Mouse (Mus musculus) erythroblast, embryonic 14.5 days (primary cell): ENCODE data around the gene Mapk3. TPM values are rescaled to one million over a fixed set of nuclear protein-coding genes. Genes with fewer than 3 reads are reported as not detected.
A peak's percentile ranks its signal among the peaks of the same experiment; 100 is the strongest.

Experiments
- H3K27me3 ChIP-seq: 2 replicates; pipeline ENCODE4 v1.6.1; 2012; ENCODE audit warnings: inconsistent platforms; ENCODE audit not compliant: control insufficient read depth
- H3K36me3 ChIP-seq: 2 replicates; pipeline ENCODE4 v1.6.1; 2012; ENCODE audit warnings: mild to moderate bottlenecking, inconsistent platforms; ENCODE audit not compliant: control insufficient read depth
- H3K4me1 ChIP-seq: 2 replicates; pipeline ENCODE4 v1.6.1; 2012; ENCODE audit warnings: inconsistent platforms; ENCODE audit not compliant: control insufficient read depth
- H3K4me3 ChIP-seq: replicated peaks from 2 replicates; pipeline ENCODE3; 2012; ENCODE audit warnings: moderate library complexity, mild to moderate bottlenecking, inconsistent platforms
- H3K9me3 ChIP-seq: 2 replicates; pipeline ENCODE4 v1.6.1; 2012; ENCODE audit warnings: low read length, inconsistent platforms, mixed read lengths; ENCODE audit not compliant: control insufficient read depth
- GATA1 ChIP-seq: IDR thresholded peaks from 2 replicates; pipeline ENCODE4 v1.6.1; 2012; ENCODE audit warnings: low read length, inconsistent platforms, mixed read lengths
- TAL1 ChIP-seq: IDR thresholded peaks from 3 replicates; pipeline ENCODE4 v1.6.1; 2012; ENCODE audit warnings: low read length, inconsistent platforms, mixed read lengths
- polyA plus RNA-seq: library from polyadenylated mRNA; stranded (reverse); fragments of >175 nt; gene quantifications from 2 replicates; pipeline ENCODE4 v1.2.3, GENCODE M21; 2012

The Mapk3 gene
- polyA plus RNA-seq, 1 experiment = 16.3 TPM

GRCm38 (mm10) chr7:126736122-126736521 lies 23.3 kb upstream of the Mapk3 start:
- Histone ChIP-seq H3K36me3 (no peaks in the 10 kb centered on the region), H3K9me3 (no peaks in the 10 kb centered on the region)
- TF ChIP-seq GATA1 = no peak
- no peak for TF ChIP-seq TAL1

DNA sequence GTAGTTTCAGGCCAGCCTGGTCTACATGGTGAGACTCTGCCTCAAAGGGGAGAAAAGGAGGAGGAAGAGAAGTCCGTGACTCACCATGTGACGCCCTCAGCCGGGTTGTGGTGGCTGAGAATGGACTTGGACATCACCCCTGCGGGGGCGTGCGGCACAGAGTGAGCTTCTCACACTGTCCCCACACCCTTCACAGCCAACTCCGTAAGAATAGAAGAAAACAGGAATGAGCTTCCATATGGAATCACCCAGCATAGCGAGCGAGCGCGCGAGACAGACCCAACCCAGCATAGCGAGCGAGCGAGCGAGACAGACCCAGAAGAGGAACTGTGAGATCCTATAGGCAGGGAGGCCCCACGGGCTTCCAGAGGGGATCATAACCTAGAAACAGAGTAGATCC lies 19.9 kb upstream of the Mapk3 start:
- no peaks in the 10 kb centered on the region for H3K9me3 ChIP-seq
- H3K27me3 ChIP-seq = no peaks in the 10 kb centered on the region

More at GRCm38 (mm10) chr7:126736122-126736521, 23.3 kb upstream of the Mapk3 start:
- Histone ChIP-seq H3K4me1 (no peaks in the 10 kb centered on the region), H3K27me3 (no peaks in the 10 kb centered on the region), H3K4me3 (no peak overlapping the region)

GRCm38 (mm10) chr7:126740132-126740735 lies 19.2 kb upstream of the Mapk3 start:
- TF ChIP-seq TAL1 (no peak), GATA1 (no peak)
- Histone ChIP-seq H3K36me3 (no peaks in the 10 kb centered on the region), H3K27me3 (no peaks in the 10 kb centered on the region), H3K4me1 (no peaks in the 10 kb centered on the region), H3K9me3 (no peaks in the 10 kb centered on the region), H3K4me3 (no peak overlapping the region)

More for the DNA sequence above, 19.9 kb upstream of the Mapk3 start:
- no peaks in the 10 kb centered on the region for H3K4me1 ChIP-seq
- H3K36me3 ChIP-seq = no peaks in the 10 kb centered on the region
- H3K4me3 ChIP-seq = no peak overlapping the region
- TF ChIP-seq TAL1 (no peak), GATA1 (no peak)

DNA sequence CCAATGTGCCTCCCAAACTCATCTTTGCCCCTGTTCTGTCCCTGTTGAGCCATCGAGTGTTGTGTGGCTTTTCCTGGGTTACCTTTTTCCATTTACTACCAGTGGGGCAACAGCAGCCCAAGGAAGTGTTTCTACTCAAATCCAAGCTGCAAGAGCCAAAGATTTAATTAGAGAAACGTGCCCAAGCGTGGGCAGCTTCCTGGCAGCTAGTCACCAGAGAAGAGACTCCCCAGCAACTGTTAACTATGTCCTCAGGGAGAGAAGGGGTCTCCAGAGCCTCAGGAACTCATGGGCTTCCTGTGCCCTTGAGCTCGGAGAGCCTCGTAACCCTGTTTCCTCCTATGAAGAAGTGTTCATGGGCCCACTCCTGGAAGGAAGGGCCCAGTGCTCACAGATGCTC lies 18.4 kb upstream of the Mapk3 start:
- H3K4me3 ChIP-seq = no peak overlapping the region
- H3K4me1 ChIP-seq = no peaks in the 10 kb centered on the region
- H3K27me3 ChIP-seq = 0 out of 2 replicates have a peak, but pooled peaks cover 2% of the 10 kb centered on the region
- no peaks in the 10 kb centered on the region for H3K36me3 ChIP-seq
- no peak for TF ChIP-seq TAL1
- TF ChIP-seq GATA1 = no peak
- H3K9me3 ChIP-seq = no peaks in the 10 kb centered on the region

GRCm38 (mm10) chr7:126741452-126741851 lies 17.9 kb upstream of the Mapk3 start:
- Histone ChIP-seq H3K4me1 (no peaks in the 10 kb centered on the region), H3K4me3 (no peak overlapping the region), H3K36me3 (no peaks in the 10 kb centered on the region), H3K27me3 (0 out of 2 replicates have a peak, but pooled peaks cover 3% of the 10 kb centered on the region), H3K9me3 (no peaks in the 10 kb centered on the region)
- TF ChIP-seq TAL1 (no peak), GATA1 (no peak)

DNA sequence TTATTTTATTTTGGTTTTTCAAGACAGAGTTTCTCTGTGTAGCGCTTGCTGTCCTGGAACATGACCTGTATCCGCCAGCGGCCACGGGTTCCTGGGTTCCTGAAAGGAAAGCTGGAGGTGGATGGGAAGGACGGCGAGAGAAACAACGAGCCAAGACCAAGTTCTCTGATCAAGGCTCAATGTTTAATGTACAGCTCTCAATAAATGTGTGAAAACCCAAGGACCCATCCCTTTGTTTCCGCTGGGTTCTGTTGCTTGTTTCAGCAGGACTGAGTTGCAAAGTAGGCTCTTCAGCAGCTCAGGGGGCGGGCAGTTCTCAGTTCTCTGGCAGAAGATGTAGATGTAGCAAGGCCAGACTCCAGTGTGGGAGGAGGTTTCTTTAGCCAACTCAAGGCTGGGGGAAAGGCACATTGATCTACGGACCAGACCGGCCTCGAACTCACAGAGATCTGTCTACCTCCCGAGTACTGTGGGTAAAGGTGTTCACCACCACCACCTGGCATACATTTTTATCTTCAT lies 17.4 kb upstream of the Mapk3 start:
- 0 out of 2 replicates have a peak, but pooled peaks cover 3% of the 10 kb centered on the region for H3K27me3 ChIP-seq
- no peaks in the 10 kb centered on the region for H3K4me1 ChIP-seq
- no peaks in the 10 kb centered on the region for H3K36me3 ChIP-seq
- no peak overlapping the region for H3K4me3 ChIP-seq
- H3K9me3 ChIP-seq = no peaks in the 10 kb centered on the region
- TF ChIP-seq TAL1 = no peak
- TF ChIP-seq GATA1 = no peak

DNA sequence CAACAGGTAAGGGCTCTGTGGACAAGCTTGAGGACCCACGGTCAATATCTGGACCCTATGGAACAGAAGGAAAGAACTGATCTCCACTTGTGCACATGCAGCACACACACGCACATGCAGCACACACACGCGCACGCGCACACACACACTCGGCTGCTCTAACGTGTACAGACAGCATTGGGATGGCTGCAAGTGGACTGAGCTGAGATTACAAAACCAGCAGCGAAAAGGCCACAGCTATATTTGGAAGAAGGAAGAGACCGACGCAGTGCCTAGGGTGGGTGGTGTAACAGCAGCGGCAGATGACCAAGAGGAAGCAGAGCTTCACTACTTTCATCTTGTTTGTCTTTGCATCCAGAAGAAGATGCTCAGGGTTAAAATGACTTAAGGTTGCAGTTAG lies 13.3 kb upstream of the Mapk3 start:
- TF ChIP-seq TAL1 = no peak
- Histone ChIP-seq H3K4me3 (no peak overlapping the region), H3K27me3 (0 out of 2 replicates have a peak, but pooled peaks cover 3% of the 10 kb centered on the region), H3K4me1 (no peaks in the 10 kb centered on the region; the same call in 1 of the 2 replicates), H3K9me3 (no peaks in the 10 kb centered on the region), H3K36me3 (no peaks in the 10 kb centered on the region)

GRCm38 (mm10) chr7:126746798-126747197 lies 12.6 kb upstream of the Mapk3 start:
- Histone ChIP-seq H3K4me3 (peak overlapping the region; percentile 17), H3K9me3 (no peaks in the 10 kb centered on the region), H3K36me3 (no peaks in the 10 kb centered on the region), H3K27me3 (0 out of 2 replicates have a peak, but pooled peaks cover 3% of the 10 kb centered on the region), H3K4me1 (no peaks in the 10 kb centered on the region; the same call in 1 of the 2 replicates)
- TF ChIP-seq GATA1 (no peak), TAL1 (no peak)

- no peaks in the 10 kb centered on the region for H3K9me3 ChIP-seq
- 0 out of 2 replicates have a peak, but pooled peaks cover 3% of the 10 kb centered on the region for H3K27me3 ChIP-seq
- no peak overlapping the region for H3K4me3 ChIP-seq
- no peaks in the 10 kb centered on the region; the same call in 1 of the 2 replicates for H3K4me1 ChIP-seq
- no peaks in the 10 kb centered on the region for H3K36me3 ChIP-seq
- TF ChIP-seq TAL1 = no peak
- no peak for TF ChIP-seq GATA1
Observed at GRCm38 (mm10) chr7:126748824-126749223, 10.6 kb upstream of the Mapk3 start.
